Mouse (Mus musculus) MEL (cell line): ENCODE data around the gene Map3k10.

ENCODE experiments used
- CTCF ChIP-seq, 3 experiments: IDR thresholded peaks in 2 of 3; conservative IDR thresholded peaks in 1 of 3; 2 replicates each; pipeline ENCODE4 v1.5.1; 2011 to 2012; ENCODE audit warnings: low read length in 3 of 3, low read depth in 2 of 3, mild to moderate bottlenecking in 2 of 3, improper control_type of control experiment in 1 of 3, inconsistent platforms in 1 of 3, mixed read lengths in 1 of 3, moderate library complexity in 1 of 3; ENCODE audit not compliant: control insufficient read depth in 1 of 3, insufficient read depth in 1 of 3, poor library complexity in 1 of 3, severe bottlenecking in 1 of 3
- E2F4 ChIP-seq: IDR thresholded peaks from 2 replicates; pipeline ENCODE4 v1.6.1; 2011; ENCODE audit warnings: low read depth, low read length, improper control_type of control experiment, borderline replicate concordance
- HCFC1 ChIP-seq: IDR thresholded peaks from 2 replicates; pipeline ENCODE4 v1.6.1; 2012; ENCODE audit warnings: low read depth, mild to moderate bottlenecking, inconsistent platforms, low read length, improper control_type of control experiment, moderate library complexity
- POLR2A ChIP-seq, 2 experiments: IDR thresholded peaks; 2 replicates each; pipeline ENCODE4 v1.6.1; 2011 to 2012; ENCODE audit warnings: low read length in 2 of 2, mild to moderate bottlenecking in 2 of 2, control low read depth in 1 of 2, improper control_type of control experiment in 1 of 2, low read depth in 1 of 2, moderate library complexity in 1 of 2; ENCODE audit not compliant: control insufficient read depth in 1 of 2, insufficient read depth in 1 of 2, poor library complexity in 1 of 2
- POLR2AphosphoS2 ChIP-seq: IDR thresholded peaks from 2 replicates; pipeline ENCODE4 v1.6.1; 2011; ENCODE audit warnings: low read length, improper control_type of control experiment
- USF1 ChIP-seq: IDR thresholded peaks from 2 replicates; pipeline ENCODE4 v1.6.1; 2014; ENCODE audit warnings: low read depth, mild to moderate bottlenecking, inconsistent platforms, low read length, improper control_type of control experiment, moderate library complexity

DNA sequence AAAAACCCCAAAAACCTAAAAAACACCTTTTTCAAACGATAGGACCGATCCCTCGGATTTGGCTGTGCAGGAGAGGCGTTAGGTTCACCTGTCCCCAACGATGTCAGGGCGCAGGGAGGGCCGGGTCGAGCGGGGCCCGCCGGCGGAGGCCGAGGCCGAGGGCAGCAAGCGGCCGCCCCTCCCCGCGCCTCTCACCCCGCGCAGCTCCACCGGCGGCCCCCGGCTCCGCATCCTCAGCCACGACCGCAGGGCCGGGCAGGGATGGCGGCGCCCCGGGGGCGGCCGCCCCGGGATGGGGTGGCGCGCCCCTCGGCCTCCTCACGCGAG lies 240 bp downstream of the Map3k10 start:
- TF ChIP-seq POLR2A (IDR thresholded peaks at IDR 0.05; ENCODE audit: control insufficient read depth in 1 of 2, insufficient read depth in 1 of 2, low read depth in 1 of 2, low read length in 2 of 2, poor library complexity in 1 of 2), result 0 out of 4 replicates have a peak, but pooled peaks of 1 of the 2 experiments have one; percentile 13
- TF ChIP-seq CTCF (IDR thresholded peaks at IDR 0.05 in 2 of 3, conservative IDR thresholded peaks at IDR 0.05 in 1 of 3; ENCODE audit: control insufficient read depth in 1 of 3, insufficient read depth in 1 of 3, low read depth in 2 of 3, low read length in 3 of 3, poor library complexity in 1 of 3, severe bottlenecking in 1 of 3), result no peak
- no peak for TF ChIP-seq POLR2AphosphoS2
- TF ChIP-seq HCFC1, result no peak
- no peak for TF ChIP-seq USF1
- no peak for TF ChIP-seq E2F4
